Mouse (Mus musculus) gastrocnemius, postnatal 10 days (tissue): ENCODE measurements around the gene Dynll2. TPM values are rescaled to one million over a fixed set of nuclear protein-coding genes. Genes with fewer than 3 reads are reported as not detected.

ENCODE experiments used
- total RNA-seq, 2 experiments: library from RNA; stranded (reverse); gene quantifications; 2 replicates each; pipeline ENCODE4 v1.2.3; 2021

Dynll2 gene
- total RNA-seq, 2 experiments from 2014 or later = 122 to 139 TPM

Other genes with a start within 250 kb of the Dynll2 start
- gene Supt4a, start 250.0 kb downstream of the Dynll2 start, total RNA-seq = 10 to 100 TPM; 38.6 to 42.6 TPM
- gene Tspoap1, start 227.0 kb downstream of the Dynll2 start, total RNA-seq = under 1 TPM; 0.27 to 0.38 TPM
- gene Mpo, start 194.0 kb downstream of the Dynll2 start, total RNA-seq = 1 to 10 TPM in 1 of 2 experiments, not detected in 1; 4.4 TPM
- not detected for gene Lpo, start 159.2 kb downstream of the Dynll2 start, total RNA-seq
- gene Mks1, start 134.3 kb downstream of the Dynll2 start, total RNA-seq = 1 to 10 TPM; 2.9 to 3.0 TPM
- gene Epx, start 112.0 kb downstream of the Dynll2 start, total RNA-seq = under 1 TPM in 1 of 2 experiments, not detected in 1; 0.47 TPM
- gene Olfr462, start 95.3 kb downstream of the Dynll2 start, total RNA-seq = not detected
- not detected for gene Olfr463, start 90.1 kb downstream of the Dynll2 start, total RNA-seq
- gene Olfr464, start 66.6 kb downstream of the Dynll2 start, total RNA-seq = not detected
- 100 to 1,000 TPM in 1 of 2 experiments, 10 to 100 TPM in 1; 89.5 to 128 TPM for gene Srsf1, start 59.8 kb upstream of the Dynll2 start, total RNA-seq
- 10 to 100 TPM; 44.0 to 46.4 TPM for gene Vezf1, start 80.7 kb upstream of the Dynll2 start, total RNA-seq
- gene Cuedc1, start 110.5 kb upstream of the Dynll2 start, total RNA-seq = 10 to 100 TPM; 50.5 to 60.6 TPM
- 100 to 1,000 TPM; 121 to 133 TPM for gene Mrps23, start 216.9 kb upstream of the Dynll2 start, total RNA-seq